Mouse (Mus musculus) cerebellum, adult 11 months (tissue): ENCODE measurements at regions not wholly inside any gene's neighbourhood (a gene's known extent, or its start where the extent isn't known, plus 50 kb on each side); places are given as distances from the start of the nearest gene placed in this dataset.
"Not testable (repeated sequence)": the region's sequence is repeated elsewhere in the genome, so short reads cannot be mapped to it uniquely, and the experiment has no call there.

Experiments
- DNase-seq: peaks from one replicate; pipeline ENCODE4 v3.0.0; 2022

- DNase-seq = no peak
Observed at GRCm38 (mm10) chr7:60293556-60293955, 153.5 kb upstream of the Snrpn start.

- peak; percentile 16 for DNase-seq
Observed at GRCm38 (mm10) chr7:60244187-60244866, 104.3 kb upstream of the Snrpn start.

- peak; percentile 39 for DNase-seq
Observed at GRCm38 (mm10) chr7:60243746-60244145, 103.7 kb upstream of the Snrpn start.

GRCm38 (mm10) chr7:60238595-60239195 is 98.7 kb upstream of the Snrpn start:
- DNase-seq = not testable (repeated sequence)

DNA sequence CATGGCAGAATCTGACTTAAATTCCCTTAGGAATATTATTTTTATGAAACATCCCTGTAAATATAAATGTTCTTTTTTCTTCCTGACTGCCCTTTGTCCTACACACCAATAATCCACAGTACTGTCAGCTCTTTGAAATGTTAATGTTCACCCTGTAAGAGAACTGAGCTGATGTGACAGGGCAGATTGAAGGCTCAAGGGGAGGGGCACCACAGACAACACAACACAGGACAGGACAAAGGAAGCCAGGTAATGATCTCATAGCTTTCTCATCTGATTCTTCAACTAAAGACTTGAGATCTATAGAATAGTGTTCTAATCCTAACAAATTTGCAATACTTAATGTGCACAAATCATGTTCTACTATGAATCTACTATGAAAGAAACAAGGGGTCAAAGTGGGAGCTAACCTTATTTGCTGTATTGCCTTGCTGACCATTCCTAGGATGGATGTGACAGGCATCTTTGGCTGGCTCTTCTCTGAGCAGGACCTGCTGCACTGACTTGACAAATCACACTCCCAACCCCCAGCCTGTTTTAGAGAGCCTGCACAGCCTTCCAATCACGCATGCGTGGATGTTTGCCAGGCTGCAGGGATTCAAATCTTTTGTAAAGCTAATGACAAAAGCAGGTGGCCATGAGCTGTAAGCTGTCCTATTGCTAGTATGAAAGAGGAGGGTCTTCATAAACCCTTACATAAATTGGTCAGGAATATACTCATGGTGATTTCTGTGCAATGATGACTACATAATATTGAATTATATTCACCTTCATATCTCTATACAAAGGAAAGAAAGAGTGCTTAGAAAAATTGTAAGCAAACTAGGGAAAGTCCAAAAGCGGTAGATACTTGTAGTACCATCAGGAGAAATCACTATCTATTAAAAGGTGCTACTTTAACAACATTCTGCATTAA is 76.6 kb upstream of the Snrpn start:
- DNase-seq = peak; percentile 16
